Mouse (Mus musculus) forebrain, embryonic 16.5 days (tissue): ENCODE data around the gene Oxld1. TPM values are rescaled to one million over a fixed set of nuclear protein-coding genes. Genes with fewer than 3 reads are reported as not detected.
"Not testable (repeated sequence)": the region's sequence is repeated elsewhere in the genome, so short reads cannot be mapped to it uniquely, and the experiment has no call there.

Experiments
- ATAC-seq: fragments of 200-750 bp; cut with Nextera tagmentation; 2 replicates; pipeline ENCODE4 v1.8.0; 2017; ENCODE audit warnings: mild to moderate bottlenecking, moderate library complexity
- H3K27ac ChIP-seq: fragments of 300-500 bp; sonication (generic); 2 replicates; pipeline ENCODE4 v1.5.1; 2014; ENCODE audit warnings: low read length, control low read depth
- H3K27me3 ChIP-seq: fragments of 300-500 bp; sonication (generic); replicated peaks from 2 replicates; pipeline ENCODE4 v1.6.1; 2014; ENCODE audit warnings: low read length; ENCODE audit not compliant: control insufficient read depth, insufficient read depth
- H3K36me3 ChIP-seq: fragments of 300-500 bp; sonication (generic); 2 replicates; pipeline ENCODE4 v1.6.1; 2014; ENCODE audit not compliant: control insufficient read depth, insufficient read depth
- H3K4me1 ChIP-seq: fragments of 300-500 bp; sonication (generic); replicated peaks from 2 replicates; pipeline ENCODE4 v1.6.1; 2014; ENCODE audit warnings: low read length; ENCODE audit not compliant: control insufficient read depth, insufficient read depth
- H3K4me2 ChIP-seq: fragments of 300-500 bp; sonication (generic); 2 replicates; pipeline ENCODE4 v1.6.1; 2014; ENCODE audit warnings: mild to moderate bottlenecking, low read length, control low read depth
- H3K4me3 ChIP-seq: fragments of 300-500 bp; sonication (generic); replicated peaks from 2 replicates; pipeline ENCODE4 v1.5.1; 2014; ENCODE audit warnings: mild to moderate bottlenecking, low read length, control low read depth
- H3K9ac ChIP-seq: fragments of 300-500 bp; sonication (generic); replicated peaks from 2 replicates; pipeline ENCODE4 v1.6.1; 2014; ENCODE audit warnings: low read depth, low read length, control low read depth
- H3K9me3 ChIP-seq: fragments of 300-500 bp; sonication (generic); 2 replicates; pipeline ENCODE4 v1.6.1; 2016; ENCODE audit warnings: low read length; ENCODE audit not compliant: control insufficient read depth
- WGBS: fragments of 180-500 bp; shearing (Covaris S2); extraction: QIAGEN DNeasy Blood & Tissue Kit; methylation state at CpG from one replicate; pipeline ENCODE4 v1.1.7; 2014; 5-methylcytosine and 5-hydroxymethylcytosine counted together
- polyA plus RNA-seq: library from polyadenylated mRNA; unstranded; fragments of >200 nt; fragmentation: Nextera tagmentation; extraction: Ambion mirVana; gene quantifications from 2 replicates; pipeline ENCODE4 v1.2.1, GENCODE M21; 2015

Gene Oxld1
- polyA plus RNA-seq, 1 experiment from 2014 or later = 9.7 TPM

DNA sequence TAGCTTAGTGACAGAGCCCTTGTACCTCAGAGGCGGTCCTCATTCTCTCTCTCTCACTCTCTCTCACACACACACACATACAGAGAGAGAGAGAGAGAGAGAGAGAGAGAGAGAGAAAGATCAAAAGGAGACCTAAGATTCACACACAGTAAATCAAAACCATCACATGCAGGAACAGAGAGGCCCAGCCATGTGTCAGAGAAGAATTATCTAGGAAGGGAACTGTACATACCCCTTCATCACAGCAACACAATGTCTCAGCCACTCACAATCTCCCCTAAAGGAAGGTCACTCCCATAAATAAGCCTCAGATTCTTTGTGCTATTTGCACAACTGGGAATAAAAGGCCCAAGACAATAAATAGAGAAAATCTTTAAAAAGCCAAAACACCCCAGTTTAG lies 39.3 kb downstream of the Oxld1 start:
- Histone ChIP-seq H3K4me2 (no peak overlapping the region), H3K27ac (no peak overlapping the region), H3K4me1 (no peaks in the 10 kb centered on the region), H3K27me3 (no peaks in the 10 kb centered on the region), H3K9me3 (no peaks in the 10 kb centered on the region), H3K9ac (no peak overlapping the region), H3K4me3 (no peak overlapping the region), H3K36me3 (peaks cover 30% of the 10 kb centered on the region)
- WGBS = 96% methylated on average over 1 of the region's 1 CpGs
- no peak for ATAC-seq

DNA sequence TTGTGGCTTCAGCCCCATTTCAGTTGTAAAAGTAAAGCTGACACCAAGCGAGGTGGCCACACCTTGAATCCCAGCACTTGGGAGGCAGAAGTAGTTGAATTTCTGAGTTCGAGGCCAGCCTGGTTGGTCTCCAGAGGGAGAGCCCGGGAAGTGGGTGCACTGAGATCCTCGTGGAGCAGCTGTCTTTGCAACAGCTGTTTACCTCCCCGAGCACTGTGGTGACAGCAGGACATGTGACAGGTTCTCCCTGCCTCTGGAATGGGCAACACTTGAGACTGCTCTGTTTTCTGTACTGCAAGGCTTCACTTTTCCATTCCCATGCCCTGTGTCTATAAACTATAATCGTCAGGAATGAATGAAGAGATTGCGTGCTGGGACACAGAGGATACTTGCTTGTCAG lies 40.0 kb downstream of the Oxld1 start:
- H3K4me3 ChIP-seq = no peak overlapping the region
- no peaks in the 10 kb centered on the region for H3K9me3 ChIP-seq
- H3K4me2 ChIP-seq = no peak overlapping the region
- peaks cover 35% of the 10 kb centered on the region for H3K36me3 ChIP-seq
- H3K9ac ChIP-seq = no peak overlapping the region
- no peaks in the 10 kb centered on the region for H3K27me3 ChIP-seq
- no peak overlapping the region for H3K27ac ChIP-seq
- 91% methylated on average over 7 of the region's 7 CpGs for WGBS
- H3K4me1 ChIP-seq = no peaks in the 10 kb centered on the region
- ATAC-seq = no peak

DNA sequence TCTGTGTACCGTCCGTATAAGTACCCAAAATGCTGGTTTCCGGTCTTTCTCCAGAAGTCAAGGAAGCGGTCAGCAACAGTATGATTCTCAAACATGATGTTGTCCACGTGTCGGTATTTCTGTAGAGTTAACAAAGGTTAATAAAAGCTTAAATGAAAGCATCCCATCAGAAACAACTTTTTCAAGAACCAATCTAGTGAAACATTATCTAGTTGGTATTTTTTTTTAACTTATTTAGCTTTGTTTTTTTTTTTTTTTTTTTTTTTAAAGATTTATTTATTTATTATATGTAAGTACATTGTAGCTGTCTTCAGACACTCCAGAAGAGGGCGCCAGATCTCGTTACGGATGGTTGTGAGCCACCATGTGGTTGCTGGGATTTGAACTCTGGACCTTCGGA lies 44.2 kb downstream of the Oxld1 start:
- WGBS = 97% methylated on average over 7 of the region's 10 CpGs
- not testable (repeated sequence) for H3K27ac ChIP-seq, H3K27me3 ChIP-seq, H3K4me1 ChIP-seq, H3K4me3 ChIP-seq, ATAC-seq, H3K4me2 ChIP-seq, H3K9me3 ChIP-seq, H3K9ac ChIP-seq
- peaks cover 50% of the 10 kb centered on the region for H3K36me3 ChIP-seq

Other genes with a start within 250 kb of the Oxld1 start
- 14.5 and 14.8 TPM in 2 replicates for gene Bahcc1, start 225.1 kb downstream of the Oxld1 start, polyA plus RNA-seq
- 4,159 and 4,175 TPM in 2 replicates for gene Actg1, start 109.5 kb downstream of the Oxld1 start, polyA plus RNA-seq
- 1.3 and 1.5 TPM in 2 replicates for gene Fscn2, start 96.5 kb downstream of the Oxld1 start, polyA plus RNA-seq
- gene Faap100, start 79.3 kb downstream of the Oxld1 start, polyA plus RNA-seq = 72.7 and 95.3 TPM in 2 replicates
- 32.0 and 32.1 TPM in 2 replicates for gene Nploc4, start 20.4 kb downstream of the Oxld1 start, polyA plus RNA-seq
- gene Tspan10, start 15.4 kb downstream of the Oxld1 start, polyA plus RNA-seq = not detected in 2 replicates
- gene Pde6g, start 4.6 kb downstream of the Oxld1 start, polyA plus RNA-seq = 0.32 TPM in 1 of 2 replicates, not detected in the other
- 26.2 and 31.2 TPM in 2 replicates for gene Ccdc137, start within 50 bp of the Oxld1 start, polyA plus RNA-seq
- gene Arl16, start 9.5 kb upstream of the Oxld1 start, polyA plus RNA-seq = 45.5 and 56.4 TPM in 2 replicates
- gene Mrpl12, start 26.5 kb upstream of the Oxld1 start, polyA plus RNA-seq = 107 and 119 TPM in 2 replicates
- gene Slc25a10, start 33.8 kb upstream of the Oxld1 start, polyA plus RNA-seq = 26.5 and 29.5 TPM in 2 replicates
- gene Gcgr, start 72.6 kb upstream of the Oxld1 start, polyA plus RNA-seq = 0.43 TPM in 1 of 2 replicates, not detected in the other
- gene Mcrip1, start 91.7 kb upstream of the Oxld1 start, polyA plus RNA-seq = 222 and 241 TPM in 2 replicates
- gene Ppp1r27, start 93.1 kb upstream of the Oxld1 start, polyA plus RNA-seq = not detected in 2 replicates
- gene P4hb, start 115.2 kb upstream of the Oxld1 start, polyA plus RNA-seq = 238 and 265 TPM in 2 replicates
- 477 and 485 TPM in 2 replicates for gene Arhgdia, start 123.6 kb upstream of the Oxld1 start, polyA plus RNA-seq
- 287 and 320 TPM in 2 replicates for gene Alyref, start 140.3 kb upstream of the Oxld1 start, polyA plus RNA-seq
- gene Anapc11, start 140.4 kb upstream of the Oxld1 start, polyA plus RNA-seq = 178 and 192 TPM in 2 replicates
- gene Npb, start 150.4 kb upstream of the Oxld1 start, polyA plus RNA-seq = not detected in 2 replicates
- 175 and 234 TPM in 2 replicates for gene Pcyt2, start 159.9 kb upstream of the Oxld1 start, polyA plus RNA-seq
- gene Sirt7, start 167.2 kb upstream of the Oxld1 start, polyA plus RNA-seq = 50.2 and 50.6 TPM in 2 replicates
- 39.9 and 40.1 TPM in 2 replicates for gene Mafg, start 175.5 kb upstream of the Oxld1 start, polyA plus RNA-seq
- 34.9 and 36.5 TPM in 2 replicates for gene Pycr1, start 185.7 kb upstream of the Oxld1 start, polyA plus RNA-seq
- 0.75 TPM in 1 of 2 replicates, not detected in the other for gene Myadml2, start 190.1 kb upstream of the Oxld1 start, polyA plus RNA-seq
- gene Notum, start 203.1 kb upstream of the Oxld1 start, polyA plus RNA-seq = 0.67 and 0.77 TPM in 2 replicates
- 132 and 158 TPM in 2 replicates for gene Aspscr1, start 214.9 kb upstream of the Oxld1 start, polyA plus RNA-seq